Mouse (Mus musculus) myocyte (in vitro differentiated cells): ENCODE data around the gene Amz2.

Source experiments
- CEBPB ChIP-seq: IDR thresholded peaks from 2 replicates; pipeline ENCODE4 v1.6.1; 2011; ENCODE audit warnings: mild to moderate bottlenecking, moderate library complexity; ENCODE audit not compliant: poor library complexity, insufficient read depth, severe bottlenecking
- E2F4 ChIP-seq: IDR thresholded peaks from one replicate; pipeline ENCODE4 v1.6.1; 2011; ENCODE audit warnings: mild to moderate bottlenecking, control low read depth, moderate library complexity; ENCODE audit not compliant: insufficient read depth
- MAX ChIP-seq: IDR thresholded peaks from one replicate; pipeline ENCODE4 v1.6.1; 2011; ENCODE audit warnings: low read depth, mild to moderate bottlenecking, control low read depth
- MYOD1 ChIP-seq, 3 experiments: IDR thresholded peaks; one replicate each; pipeline ENCODE4 v1.6.1; 2011; ENCODE audit warnings: control low read depth in 2 of 3, low read depth in 2 of 3, mild to moderate bottlenecking in 2 of 3, moderate library complexity in 1 of 3; ENCODE audit not compliant: insufficient read length in 2 of 3, control insufficient read depth in 1 of 3
- MYOG ChIP-seq, 3 experiments: IDR thresholded peaks; one replicate each; pipeline ENCODE4 v1.6.1; 2011; ENCODE audit warnings: control low read depth in 2 of 3, low read depth in 2 of 3, mild to moderate bottlenecking in 2 of 3; ENCODE audit not compliant: insufficient read length in 2 of 3, control insufficient read depth in 1 of 3, insufficient read depth in 1 of 3
- POLR2A ChIP-seq: IDR thresholded peaks from one replicate; pipeline ENCODE4 v1.6.1; 2011; ENCODE audit warnings: low read depth, mild to moderate bottlenecking, control low read depth, moderate library complexity; ENCODE audit not compliant: insufficient read length
- POLR2AphosphoS2 ChIP-seq: IDR thresholded peaks from one replicate; pipeline ENCODE4 v1.6.1; 2011; ENCODE audit warnings: low read depth, control low read depth; ENCODE audit not compliant: insufficient read length
- REST ChIP-seq: IDR thresholded peaks from one replicate; pipeline ENCODE4 v1.6.1; 2011; ENCODE audit warnings: mild to moderate bottlenecking, control low read depth, moderate library complexity; ENCODE audit not compliant: insufficient read depth, insufficient read length
- SRF ChIP-seq: IDR thresholded peaks from one replicate; pipeline ENCODE4 v1.6.1; 2011; ENCODE audit warnings: low read depth; ENCODE audit not compliant: control insufficient read depth, insufficient read length
- TCF12 ChIP-seq: IDR thresholded peaks from one replicate; pipeline ENCODE4 v1.6.1; 2011; ENCODE audit warnings: mild to moderate bottlenecking, control low read depth; ENCODE audit not compliant: poor library complexity, insufficient read depth, severe bottlenecking
- TCF3 ChIP-seq: IDR thresholded peaks from one replicate; pipeline ENCODE4 v1.6.1; 2011; ENCODE audit warnings: low read depth, control low read depth; ENCODE audit not compliant: insufficient read length
- USF1 ChIP-seq: IDR thresholded peaks from one replicate; pipeline ENCODE4 v1.6.1; 2011; ENCODE audit warnings: low read depth, mild to moderate bottlenecking, control low read depth, moderate library complexity

- TF ChIP-seq POLR2A (peak; percentile 67), TCF12 (no peak), E2F4 (no peak), TCF3 (no peak), MAX (no peak), USF1 (no peak), REST (no peak), POLR2AphosphoS2 (no peak), MYOG (IDR thresholded peaks at IDR 0.05; ENCODE audit: control insufficient read depth in 1 of 3, insufficient read depth in 1 of 3, insufficient read length in 2 of 3, low read depth in 2 of 3) (no peak), MYOD1 (IDR thresholded peaks at IDR 0.05; ENCODE audit: control insufficient read depth in 1 of 3, insufficient read length in 2 of 3, low read depth in 2 of 3) (peak in 1 of 3 experiments; percentile 33), CEBPB (no peak), SRF (no peak)
These were observed 47.7 kb downstream of the Amz2 start, which contains the start of the genes Arsg and Slc16a6 for GRCm38 (mm10) chr11:109473171-109474085.
